Mouse (Mus musculus) left cerebral cortex, adult 2 months (tissue): Measurements from ENCODE around the gene Gm49396. TPM values are rescaled to one million over a fixed set of nuclear protein-coding genes. Genes with fewer than 3 reads are reported as not detected.

Experiments used
- DNase-seq, 2 experiments: peaks; one replicate each; pipeline ENCODE4 v3.0.0; 2021 to 2022; ENCODE audit warnings: low spot score in 2 of 2, mixed read lengths in 1 of 2; ENCODE audit errors: extremely low spot score in 1 of 2
- H3K27ac ChIP-seq: fragments of 200-600 bp; 2 replicates; pipeline ENCODE4 v1.8.1; 2022
- H3K4me3 ChIP-seq: fragments of 200-600 bp; 2 replicates; pipeline ENCODE4 v1.8.1; 2022
- CTCF ChIP-seq: fragments of 200-600 bp; IDR thresholded peaks from 2 replicates; pipeline ENCODE4 v1.8.1; 2022; ENCODE audit warnings: antibody characterized with exemption, mild to moderate bottlenecking, moderate library complexity
- intact Hi-C: fragments of 180-260 bp; cut with DNase I; formaldehyde crosslinking; loops from one replicate; pipeline ENCODE4 v1.15.1; 2025
- total RNA-seq, 2 experiments: library from RNA; stranded (reverse); gene quantifications; 2 replicates each; pipeline ENCODE4 v1.2.3; 2021

Gm49396 gene
- total RNA-seq, 2 experiments from 2014 or later: 6.4 to 8.8 TPM

- intact Hi-C loops: loop anchor here (2.0 kb wide), 1 partner anchor 63 kb away; no protein-coding TSS in a partner anchor
- no peak for TF ChIP-seq CTCF
- no peak for DNase-seq
Measured at GRCm38 (mm10) chr7:30553810-30554584, 9.1 kb upstream of the Gm49396 start.

GRCm38 (mm10) chr7:30556894-30557536, 6.1 kb upstream of the Gm49396 start:
- intact Hi-C loops: no loop called here
- H3K4me3 ChIP-seq: no peak overlapping the region
- no peak for DNase-seq
- no peak overlapping the region for H3K27ac ChIP-seq
- peak; percentile 32 for TF ChIP-seq CTCF

More at GRCm38 (mm10) chr7:30553810-30554584, 9.1 kb upstream of the Gm49396 start:
- Histone ChIP-seq H3K4me3 (no peak overlapping the region), H3K27ac (no peak overlapping the region)

DNA sequence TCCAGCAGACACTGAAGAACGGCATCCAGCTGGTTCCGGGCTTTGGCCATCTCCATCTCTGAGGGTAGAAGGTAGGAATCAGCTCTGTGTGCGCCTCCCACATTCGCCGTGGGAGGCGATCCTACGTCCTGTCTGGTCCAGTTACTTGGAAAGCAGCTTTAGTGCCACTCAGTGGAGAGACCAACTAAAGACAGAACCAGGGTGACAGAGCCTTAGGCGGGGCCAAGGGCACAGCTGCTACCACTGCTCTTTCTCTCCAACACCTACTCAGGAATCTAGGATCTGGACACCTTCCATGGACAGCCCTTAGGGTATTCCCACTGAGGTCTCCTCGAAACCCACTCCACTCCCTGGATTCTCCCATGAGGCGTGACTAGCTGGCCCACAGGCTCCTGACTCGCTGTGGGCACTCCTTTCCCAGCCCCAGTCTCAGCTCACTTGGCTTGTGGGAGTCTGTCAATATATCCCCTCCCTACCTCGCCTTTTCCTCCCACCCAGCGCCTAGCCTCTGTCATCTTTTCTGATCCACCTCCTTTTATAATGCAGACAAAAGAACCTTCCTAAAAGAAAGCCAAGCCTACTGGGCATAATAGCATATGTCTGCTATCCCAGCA, 5.1 kb upstream of the Gm49396 start:
- intact Hi-C loops: no loop called here
- peak overlapping the region; percentile 91 for H3K27ac ChIP-seq
- no peak for DNase-seq

GRCm38 (mm10) chr7:30558656-30559442, 4.3 kb upstream of the Gm49396 start:
- Histone ChIP-seq H3K4me3 (peak overlapping the region; percentile 70), H3K27ac (peak overlapping the region; percentile 91)
- TF ChIP-seq CTCF: no peak; the same call in 1 of the 2 replicates
- intact Hi-C loops: no loop called here
- DNase-seq: no peak

More for the DNA sequence above, 5.1 kb upstream of the Gm49396 start:
- peak overlapping the region; percentile 70 for H3K4me3 ChIP-seq
- no peak; the same call in 1 of the 2 replicates for TF ChIP-seq CTCF

DNA sequence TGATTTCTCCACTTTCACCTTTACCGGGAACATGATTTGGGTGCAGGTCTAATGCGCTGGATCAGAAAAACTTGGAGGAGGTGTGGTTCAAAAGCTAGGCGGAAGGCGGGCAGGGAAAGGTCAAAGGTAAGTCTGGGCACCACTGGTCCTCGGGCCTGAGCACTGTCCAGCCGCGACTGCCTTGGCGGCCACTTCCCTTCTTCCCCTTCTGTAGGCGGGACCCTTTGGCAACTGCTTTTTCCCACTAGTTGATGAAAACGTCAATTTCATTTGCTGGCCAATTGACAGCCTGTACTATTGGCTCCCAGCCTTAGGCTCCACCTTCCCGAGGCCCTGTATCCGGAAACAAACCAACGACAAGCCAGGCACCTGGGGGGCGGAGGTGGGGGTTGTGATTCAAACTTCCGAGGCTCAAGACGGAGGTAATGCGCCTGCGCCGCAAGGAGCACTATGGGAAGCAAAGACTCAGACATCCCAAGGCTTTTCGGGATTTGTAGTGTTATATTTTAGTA, 3.6 kb upstream of the Gm49396 start, which contains the start of gene Lin37:
TSS of gene Lin37 (minus strand) at position 396 of the 512 bp plus-strand sequence.
- H3K27ac ChIP-seq: peak within 1 kb of the TSS; percentile 91
- DNase-seq: peak; percentile 95 to 98
- no peak; the same call in 1 of the 2 replicates for TF ChIP-seq CTCF
- H3K4me3 ChIP-seq: peak within 1 kb of the TSS; percentile 70
- intact Hi-C loops: no loop called here

DNA sequence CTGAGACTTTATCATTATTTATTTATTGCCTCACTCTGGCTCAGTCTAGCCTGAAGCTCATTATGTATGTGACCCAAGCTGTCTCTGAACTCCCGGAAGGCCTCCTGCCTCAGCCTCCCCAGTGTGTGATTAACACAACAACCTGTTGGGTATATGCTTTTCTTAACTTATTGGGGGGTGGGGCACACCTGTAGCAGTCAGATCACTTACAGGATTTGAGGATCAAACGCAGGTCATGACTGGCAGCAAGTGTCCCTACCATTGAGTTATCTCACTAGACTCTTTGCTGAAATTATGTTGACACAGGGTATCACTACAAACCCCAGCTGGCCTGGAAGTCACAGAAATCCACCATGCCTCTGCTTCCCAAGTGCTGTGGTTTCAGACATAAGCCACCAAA, 2.8 kb upstream of the Gm49396 start:
- no peak for TF ChIP-seq CTCF
- H3K27ac ChIP-seq: peak overlapping the region; percentile 55; the same call in 1 of the 2 replicates
- intact Hi-C loops: no loop called here
- no peak overlapping the region for H3K4me3 ChIP-seq
- no peak for DNase-seq

DNA sequence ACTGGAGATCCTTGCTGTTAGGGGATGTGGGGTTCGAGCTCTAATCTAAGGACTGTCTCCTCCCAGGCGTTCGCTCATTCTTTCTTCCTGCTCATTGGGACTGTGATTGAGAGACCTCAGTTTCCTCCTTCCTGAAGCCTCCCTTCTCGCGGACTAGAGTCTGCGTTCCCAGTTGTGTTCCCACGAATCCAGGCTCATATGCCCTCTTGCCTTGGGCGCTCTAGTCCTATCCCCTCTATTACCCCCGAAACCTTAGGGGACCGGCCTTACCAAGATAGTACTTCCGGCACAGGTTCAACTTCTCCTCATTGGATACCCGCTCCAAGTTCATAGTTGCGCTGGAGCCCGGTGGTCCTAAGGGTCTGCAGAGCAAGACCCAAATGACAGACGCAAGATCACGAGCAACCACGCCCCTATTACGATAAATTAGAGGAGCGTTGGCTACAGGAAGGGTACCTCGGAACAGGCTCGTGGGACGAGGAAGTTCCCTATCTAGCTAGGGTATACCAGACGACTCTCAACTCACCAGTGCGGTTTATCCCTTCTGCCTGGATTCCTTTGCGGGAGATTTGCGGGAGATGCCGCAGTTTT, 523 bp upstream of the Gm49396 start:
- intact Hi-C loops: loop anchor here (2.0 kb wide), 1 partner anchor 26 kb away; the partner anchor contains the start of gene Kmt2b
- H3K27ac ChIP-seq: peak overlapping the region; percentile 99
- DNase-seq: peak in 1 of 2 experiments; percentile 32
- H3K4me3 ChIP-seq: peak overlapping the region; percentile 76
- TF ChIP-seq CTCF: no peak

GRCm38 (mm10) chr7:30563906-30564280, 749 bp downstream of the Gm49396 start:
- TF ChIP-seq CTCF: no peak
- H3K27ac ChIP-seq: no peak overlapping the region
- no peak for DNase-seq
- H3K4me3 ChIP-seq: peak overlapping the region; percentile 76
- intact Hi-C loops: loop anchor here (2.0 kb wide), 1 partner anchor 25 kb away; the partner anchor contains the start of gene Kmt2b

GRCm38 (mm10) chr7:30564970-30565571, 1.9 kb downstream of the Gm49396 start, which contains the start of gene Igflr1:
Gene Igflr1 (plus strand): TSS chr7:30565427.
- Histone ChIP-seq H3K4me3 (no peak within 1 kb of the TSS), H3K27ac (no peak within 1 kb of the TSS)
- no peak for TF ChIP-seq CTCF
- DNase-seq: no peak
- intact Hi-C loops: no loop called here

DNA sequence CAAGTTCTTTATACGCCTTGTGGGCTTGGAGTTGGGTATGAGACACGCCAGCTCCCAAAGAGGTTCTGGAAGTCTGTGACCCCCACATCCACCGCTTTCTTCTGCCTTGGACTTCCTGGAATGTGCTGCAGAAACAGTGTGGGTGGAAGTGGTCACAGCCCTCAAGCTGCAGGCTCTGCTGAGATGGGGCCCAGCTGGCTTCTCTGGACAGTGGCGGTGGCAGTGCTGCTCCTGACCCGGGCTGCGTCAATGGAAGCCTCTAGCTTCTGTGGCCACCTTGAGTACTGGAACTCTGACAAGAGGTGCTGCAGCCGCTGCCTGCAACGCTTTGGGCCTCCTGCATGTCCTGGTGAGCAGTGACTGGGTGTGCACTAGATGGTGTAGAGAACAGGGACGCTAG, 2.9 kb downstream of the Gm49396 start:
- H3K27ac ChIP-seq: no peak overlapping the region
- intact Hi-C loops: no loop called here
- DNase-seq: no peak
- no peak for TF ChIP-seq CTCF
- no peak overlapping the region for H3K4me3 ChIP-seq
